Mouse (Mus musculus) neural tube, embryonic 11.5 days (tissue): ENCODE measurements around the gene Sdk2. TPM values are rescaled to one million over a fixed set of nuclear protein-coding genes. Genes with fewer than 3 reads are reported as not detected.
A peak's percentile ranks its signal among the peaks of the same experiment; 100 is the strongest.

Experiments
- ATAC-seq: fragments of 200-750 bp; cut with Nextera tagmentation; 2 replicates; pipeline ENCODE4 v1.8.0; 2017; ENCODE audit warnings: moderate number of reproducible peaks, mild to moderate bottlenecking, moderate TSS enrichment, moderate library complexity; ENCODE audit not compliant: insufficient read depth, low FRiP score, low TSS enrichment
- DNase-seq: peaks from one replicate; pipeline ENCODE4 v3.0.0-alpha.2; 2015; ENCODE audit warnings: low spot score
- H3K27ac ChIP-seq: fragments of 300-500 bp; sonication (generic); 2 replicates; pipeline ENCODE4 v1.5.1; 2014; ENCODE audit warnings: low read depth, mild to moderate bottlenecking, low read length
- H3K27me3 ChIP-seq: fragments of 300-500 bp; sonication (generic); 2 replicates; pipeline ENCODE4 v1.6.1; 2014; ENCODE audit warnings: mild to moderate bottlenecking, low read length, mixed read lengths; ENCODE audit not compliant: control insufficient read depth, insufficient read depth
- H3K36me3 ChIP-seq: fragments of 300-500 bp; sonication (generic); 2 replicates; pipeline ENCODE4 v1.6.1; 2014; ENCODE audit warnings: mild to moderate bottlenecking, low read length, moderate library complexity, mixed read lengths; ENCODE audit not compliant: control insufficient read depth, insufficient read depth
- H3K4me1 ChIP-seq: fragments of 300-500 bp; sonication (generic); 2 replicates; pipeline ENCODE4 v1.6.1; 2014; ENCODE audit warnings: low read length, mixed read lengths; ENCODE audit not compliant: control insufficient read depth, insufficient read depth
- H3K4me2 ChIP-seq: fragments of 300-500 bp; sonication (generic); 2 replicates; pipeline ENCODE4 v1.6.1; 2014; ENCODE audit warnings: low read depth, mild to moderate bottlenecking, moderate library complexity
- H3K4me3 ChIP-seq: fragments of 300-500 bp; sonication (generic); 2 replicates; pipeline ENCODE4 v1.5.1; 2014; ENCODE audit warnings: low read depth, low read length
- H3K9ac ChIP-seq: fragments of 300-500 bp; sonication (generic); 2 replicates; pipeline ENCODE4 v1.6.1; 2014; ENCODE audit warnings: mild to moderate bottlenecking, low read length
- H3K9me3 ChIP-seq: fragments of 300-500 bp; sonication (generic); 2 replicates; pipeline ENCODE4 v1.6.1; 2016; ENCODE audit warnings: low read length; ENCODE audit not compliant: control insufficient read depth
- WGBS: fragments of 180-500 bp; shearing (Covaris S2); extraction: QIAGEN DNeasy Blood & Tissue Kit; methylation state at CpG from one replicate; pipeline ENCODE4 v1.1.7; 2014; 5-methylcytosine and 5-hydroxymethylcytosine counted together
- polyA plus RNA-seq: library from polyadenylated mRNA; unstranded; fragments of >200 nt; fragmentation: Nextera tagmentation; extraction: Ambion mirVana; gene quantifications from 2 replicates; pipeline ENCODE4 v1.2.1, GENCODE M21; 2014

Gene Sdk2
- 2.8 and 4.2 TPM in 2 replicates for polyA plus RNA-seq

GRCm38 (mm10) chr11:114066951-114067762 lies at the start of gene Sdk2:
Gene Sdk2 (minus strand): TSS chr11:114067046.
- peak; percentile 86 for DNase-seq
- WGBS: 1% methylated on average over 49 of the region's 52 CpGs
- peaks cover 28% of the 10 kb centered on the region for H3K4me1 ChIP-seq
- H3K27ac ChIP-seq: peak within 1 kb of the TSS; percentile 78
- H3K36me3 ChIP-seq: no peaks in the 10 kb centered on the region
- peak within 1 kb of the TSS; percentile 100 for H3K4me2 ChIP-seq
- H3K27me3 ChIP-seq: no peaks in the 10 kb centered on the region
- peak; percentile 71 for ATAC-seq
- no peaks in the 10 kb centered on the region for H3K9me3 ChIP-seq
- peak within 1 kb of the TSS; percentile 84 for H3K9ac ChIP-seq
- H3K4me3 ChIP-seq: peak within 1 kb of the TSS; percentile 69

- H3K4me1 ChIP-seq: peaks cover 2% of the 10 kb centered on the region; the same call in 1 of the 2 replicates
- DNase-seq (no peak), ATAC-seq (no peak)
- H3K4me3 ChIP-seq: no peak overlapping the region
- no peak overlapping the region for H3K4me2 ChIP-seq
- no peak overlapping the region for H3K9ac ChIP-seq
- H3K27ac ChIP-seq: no peak overlapping the region
- no peaks in the 10 kb centered on the region for H3K27me3 ChIP-seq
- no peaks in the 10 kb centered on the region for H3K36me3 ChIP-seq
- H3K9me3 ChIP-seq: no peaks in the 10 kb centered on the region
- WGBS: 78% methylated on average over 13 of the region's 13 CpGs
Measured at GRCm38 (mm10) chr11:114115077-114115476, 48.2 kb upstream of the Sdk2 start.

GRCm38 (mm10) chr11:114114674-114115073 lies 47.8 kb upstream of the Sdk2 start:
- DNase-seq (no peak), ATAC-seq (no peak)
- Histone ChIP-seq H3K9ac (no peak overlapping the region), H3K4me2 (no peak overlapping the region), H3K4me1 (peaks cover 2% of the 10 kb centered on the region; the same call in 1 of the 2 replicates), H3K4me3 (no peak overlapping the region), H3K9me3 (no peaks in the 10 kb centered on the region), H3K27ac (no peak overlapping the region), H3K27me3 (no peaks in the 10 kb centered on the region), H3K36me3 (no peaks in the 10 kb centered on the region)
- WGBS: 88% methylated on average over 12 of the region's 12 CpGs

- 63% methylated on average over 3 of the region's 3 CpGs for WGBS
- Histone ChIP-seq H3K4me3 (no peak overlapping the region), H3K36me3 (no peaks in the 10 kb centered on the region), H3K4me2 (no peak overlapping the region), H3K9ac (no peak overlapping the region), H3K27ac (no peak overlapping the region), H3K9me3 (no peaks in the 10 kb centered on the region), H3K4me1 (no peaks in the 10 kb centered on the region), H3K27me3 (no peaks in the 10 kb centered on the region)
- DNase-seq: no peak
- no peak for ATAC-seq
Measured at GRCm38 (mm10) chr11:114110851-114111250, 44.0 kb upstream of the Sdk2 start.

- no peak overlapping the region for H3K4me3 ChIP-seq
- no peak overlapping the region for H3K27ac ChIP-seq
- H3K9me3 ChIP-seq: no peaks in the 10 kb centered on the region
- 70% methylated on average over 7 of the region's 7 CpGs for WGBS
- no peak overlapping the region for H3K9ac ChIP-seq
- H3K4me2 ChIP-seq: no peak overlapping the region
- DNase-seq (no peak), ATAC-seq (no peak)
- H3K4me1 ChIP-seq: no peaks in the 10 kb centered on the region
- no peaks in the 10 kb centered on the region for H3K36me3 ChIP-seq
- H3K27me3 ChIP-seq: no peaks in the 10 kb centered on the region
Measured at GRCm38 (mm10) chr11:114093636-114094035, 26.8 kb upstream of the Sdk2 start.

GRCm38 (mm10) chr11:114093175-114093574 lies 26.3 kb upstream of the Sdk2 start:
- H3K9me3 ChIP-seq: no peaks in the 10 kb centered on the region
- ATAC-seq: no peak
- DNase-seq: no peak
- no peak overlapping the region for H3K4me3 ChIP-seq
- H3K36me3 ChIP-seq: no peaks in the 10 kb centered on the region
- no peaks in the 10 kb centered on the region for H3K4me1 ChIP-seq
- no peak overlapping the region for H3K9ac ChIP-seq
- WGBS: 71% methylated on average over 7 of the region's 7 CpGs
- no peak overlapping the region for H3K27ac ChIP-seq
- no peak overlapping the region for H3K4me2 ChIP-seq
- H3K27me3 ChIP-seq: no peaks in the 10 kb centered on the region

- H3K9me3 ChIP-seq: no peaks in the 10 kb centered on the region; the same call in 1 of the 2 replicates
- H3K4me2 ChIP-seq: no peak overlapping the region
- no peak for ATAC-seq
- DNase-seq: no peak
- no peaks in the 10 kb centered on the region for H3K4me1 ChIP-seq
- H3K4me3 ChIP-seq: no peak overlapping the region
- H3K36me3 ChIP-seq: no peaks in the 10 kb centered on the region
- no peak overlapping the region for H3K9ac ChIP-seq
- no peaks in the 10 kb centered on the region for H3K27me3 ChIP-seq
- H3K27ac ChIP-seq: no peak overlapping the region
- WGBS: 89% methylated on average over 9 of the region's 9 CpGs
Measured at GRCm38 (mm10) chr11:114080606-114081005, 13.8 kb upstream of the Sdk2 start.

- H3K27me3 ChIP-seq: no peaks in the 10 kb centered on the region
Measured at GRCm38 (mm10) chr11:114072644-114073043, 5.8 kb upstream of the Sdk2 start.

GRCm38 (mm10) chr11:114071998-114072397 lies 5.2 kb upstream of the Sdk2 start:
- DNase-seq (peak; percentile 50), ATAC-seq (no peak)
- H3K36me3 ChIP-seq: no peaks in the 10 kb centered on the region
- H3K27ac ChIP-seq: no peak overlapping the region
- no peak overlapping the region for H3K4me2 ChIP-seq
- H3K4me3 ChIP-seq: no peak overlapping the region
- no peaks in the 10 kb centered on the region for H3K27me3 ChIP-seq
- no peaks in the 10 kb centered on the region; the same call in 1 of the 2 replicates for H3K9me3 ChIP-seq
- H3K9ac ChIP-seq: no peak overlapping the region; the same call in 1 of the 2 replicates
- peaks cover 8% of the 10 kb centered on the region; the same call in 1 of the 2 replicates for H3K4me1 ChIP-seq
- WGBS: 27% methylated on average over 8 of the region's 8 CpGs

More at GRCm38 (mm10) chr11:114072644-114073043, 5.8 kb upstream of the Sdk2 start:
- DNase-seq (no peak), ATAC-seq (no peak)
- H3K9me3 ChIP-seq: no peaks in the 10 kb centered on the region; the same call in 1 of the 2 replicates
- H3K9ac ChIP-seq: no peak overlapping the region
- no peak overlapping the region for H3K4me3 ChIP-seq
- H3K4me1 ChIP-seq: peaks cover 6% of the 10 kb centered on the region; the same call in 1 of the 2 replicates
- no peak overlapping the region for H3K4me2 ChIP-seq
- WGBS: 82% methylated on average over 10 of the region's 10 CpGs
- H3K36me3 ChIP-seq: no peaks in the 10 kb centered on the region
- no peak overlapping the region for H3K27ac ChIP-seq
